Mouse (Mus musculus): ENCODE data around the gene Sox15.
A peak's percentile ranks its signal among the peaks of the same experiment; 100 is the strongest.
"Not testable (repeated sequence)": the region's sequence is repeated elsewhere in the genome, so short reads cannot be mapped to it uniquely, and the experiment has no call there.

Sox15 gene

DNA sequence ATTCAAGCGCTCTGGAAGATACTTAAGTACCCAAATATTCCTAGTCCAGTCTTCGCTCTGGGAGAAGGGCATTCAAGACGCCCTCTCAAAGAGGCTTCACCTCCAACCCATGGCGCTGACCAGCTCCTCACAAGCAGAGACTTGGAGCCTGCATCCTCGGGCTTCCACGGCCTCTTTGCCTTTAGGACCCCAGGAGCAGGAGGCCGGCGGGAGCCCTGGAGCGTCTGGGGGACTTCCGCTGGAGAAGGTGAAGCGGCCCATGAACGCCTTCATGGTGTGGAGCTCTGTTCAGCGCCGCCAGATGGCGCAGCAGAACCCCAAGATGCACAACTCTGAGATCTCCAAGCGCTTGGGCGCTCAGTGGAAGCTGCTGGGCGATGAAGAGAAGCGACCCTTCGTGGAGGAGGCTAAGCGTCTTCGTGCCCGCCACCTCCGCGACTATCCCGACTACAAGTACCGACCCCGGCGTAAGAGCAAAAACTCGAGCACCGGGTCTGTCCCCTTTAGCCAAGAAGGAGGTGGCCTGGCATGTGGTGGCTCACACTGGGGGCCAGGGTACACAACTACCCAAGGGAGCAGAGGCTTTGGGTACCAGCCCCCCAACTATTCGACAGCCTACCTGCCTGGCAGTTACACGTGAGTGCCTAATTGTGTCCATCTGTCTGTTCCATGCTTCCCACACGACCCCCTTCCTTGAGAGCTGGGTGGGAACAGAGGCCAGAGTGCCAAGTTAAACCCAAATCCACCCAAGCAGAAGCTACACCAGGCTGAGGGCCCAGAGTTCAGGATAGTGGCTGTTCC is at the start of gene Sox15:
Gene Sox15, plus strand, starts transcription at position 51 of the 801 bp plus-strand sequence.
- DNase-seq (ENCODE audit: extremely low read depth, low read depth, low spot score), result no peak

DNA sequence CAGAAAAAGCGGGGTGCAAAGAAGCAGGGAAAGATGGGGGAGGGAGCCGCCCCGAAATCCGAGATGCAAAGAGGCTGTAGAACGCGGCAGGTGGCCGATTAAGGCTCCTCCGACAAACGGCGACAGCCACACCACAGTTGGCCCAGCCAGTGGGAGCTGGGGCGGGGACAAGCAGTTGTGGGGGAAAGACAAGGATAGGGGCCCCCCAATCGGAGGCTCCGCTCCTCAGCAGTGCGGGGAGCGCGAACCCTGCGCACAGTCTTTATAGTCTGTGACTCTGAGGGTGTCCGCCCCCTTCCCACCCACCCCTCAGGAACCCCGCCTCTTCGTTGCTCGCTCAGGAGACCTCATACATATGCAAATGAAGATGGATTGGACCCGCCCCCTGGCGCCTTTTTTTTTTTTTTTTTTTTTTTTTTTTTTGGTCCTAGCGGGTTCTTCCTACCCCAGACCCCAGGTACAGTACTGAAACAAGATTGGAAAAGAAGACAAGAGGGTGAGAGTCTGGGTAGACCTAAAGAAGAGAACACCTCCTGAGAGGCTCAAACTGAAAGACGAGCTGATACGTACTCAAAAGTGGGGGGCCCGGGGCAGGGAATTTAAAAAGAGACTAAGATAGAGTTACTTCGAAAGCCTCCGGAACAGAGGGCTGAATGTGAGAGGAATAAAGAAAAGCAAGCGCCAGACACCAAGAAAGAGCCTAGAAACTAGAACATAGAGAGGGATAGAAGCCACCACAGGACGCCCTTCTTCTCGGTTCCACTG is 49.2 kb upstream of the Sox15 start, which contains the start of gene Atp1b2:
Gene Atp1b2, minus strand, starts transcription at position 217 of the 765 bp plus-strand sequence.
- DNase-seq (ENCODE audit: extremely low read depth, low read depth, low spot score), result no peak

DNA sequence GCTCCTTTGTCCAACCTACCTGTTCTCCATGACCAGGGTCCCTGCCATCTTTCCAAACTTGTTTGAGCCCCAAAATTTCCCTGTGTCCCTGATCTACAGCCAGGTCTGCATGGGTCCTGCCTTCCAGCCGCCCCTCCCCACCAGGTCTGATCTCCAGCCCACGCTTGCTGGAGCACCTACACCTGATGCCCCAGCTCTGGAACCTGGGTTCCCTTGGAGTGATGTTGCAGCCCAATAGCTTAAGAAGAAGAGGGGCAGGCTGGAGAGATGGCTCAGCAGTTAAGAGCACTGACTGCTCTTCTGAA is 48.7 kb upstream of the Sox15 start:
- DNase-seq (ENCODE audit: extremely low read depth, low read depth, low spot score), result no peak

GRCm38 (mm10) chr11:69606832-69607231 is 48.3 kb upstream of the Sox15 start:
- no peak for DNase-seq (ENCODE audit: extremely low read depth, low read depth, low spot score)

DNA sequence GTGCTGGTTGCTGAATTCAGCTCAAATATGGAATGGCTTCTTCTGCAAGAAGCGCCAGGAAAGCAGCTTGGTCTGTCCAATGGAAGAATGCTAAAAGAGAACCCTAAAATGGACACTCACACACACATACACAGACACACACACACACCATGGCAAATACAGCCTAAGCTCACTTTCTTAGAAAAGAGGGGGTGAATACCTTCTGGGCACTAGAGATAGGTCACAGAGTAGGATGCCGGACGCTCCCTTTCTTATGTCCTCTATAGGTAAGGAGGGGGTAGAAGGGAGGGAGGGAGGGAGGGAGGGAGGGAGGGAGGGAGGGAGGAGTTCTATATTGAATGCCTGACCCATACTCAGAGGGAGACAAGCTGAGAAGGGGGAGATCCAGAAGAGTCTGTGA is 46.6 kb upstream of the Sox15 start:
- no peak for DNase-seq (ENCODE audit: extremely low read depth, low read depth, low spot score)

DNA sequence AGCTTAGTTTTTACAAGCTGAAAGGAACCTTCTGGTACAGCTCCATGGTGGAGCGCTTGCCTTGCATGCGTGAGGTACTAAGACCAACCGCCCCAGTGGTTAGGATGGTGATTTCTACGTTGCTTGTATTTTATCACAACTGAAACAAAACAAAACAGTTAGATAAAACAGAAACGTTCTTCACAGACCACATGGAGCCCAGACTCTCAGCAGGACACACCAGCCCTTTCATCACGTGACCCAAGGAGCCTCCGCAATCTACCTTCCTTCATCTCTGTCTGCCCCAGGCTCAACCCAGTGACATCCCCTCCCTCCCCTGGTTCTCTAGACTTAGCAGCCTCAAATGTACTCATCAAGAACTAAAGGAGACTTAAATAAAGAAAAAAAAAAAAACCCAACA is 45.7 kb upstream of the Sox15 start:
- no peak for DNase-seq (ENCODE audit: extremely low read depth, low read depth, low spot score)

DNA sequence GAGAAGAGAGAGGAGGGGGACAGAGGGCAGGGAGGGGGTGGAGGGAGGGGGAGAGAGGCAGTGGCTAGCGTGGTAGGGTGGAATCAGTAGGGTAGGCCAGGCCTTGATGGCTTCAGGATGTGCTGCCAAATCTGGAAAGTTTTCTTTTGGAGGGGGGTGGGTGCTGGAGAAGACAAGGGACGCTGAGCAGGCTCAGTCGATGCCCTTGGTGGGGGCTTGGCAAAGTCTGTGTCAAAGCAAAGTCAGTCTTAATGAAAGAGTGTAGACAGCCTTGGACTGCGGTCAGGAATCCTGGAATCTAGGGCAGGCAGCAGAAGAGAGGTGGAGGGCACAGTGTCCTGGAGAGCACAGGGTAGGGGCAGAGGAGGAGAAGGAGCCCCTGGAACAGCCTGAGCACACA is 44.2 kb upstream of the Sox15 start:
- DNase-seq (ENCODE audit: extremely low read depth, low read depth, low spot score), result no peak

DNA sequence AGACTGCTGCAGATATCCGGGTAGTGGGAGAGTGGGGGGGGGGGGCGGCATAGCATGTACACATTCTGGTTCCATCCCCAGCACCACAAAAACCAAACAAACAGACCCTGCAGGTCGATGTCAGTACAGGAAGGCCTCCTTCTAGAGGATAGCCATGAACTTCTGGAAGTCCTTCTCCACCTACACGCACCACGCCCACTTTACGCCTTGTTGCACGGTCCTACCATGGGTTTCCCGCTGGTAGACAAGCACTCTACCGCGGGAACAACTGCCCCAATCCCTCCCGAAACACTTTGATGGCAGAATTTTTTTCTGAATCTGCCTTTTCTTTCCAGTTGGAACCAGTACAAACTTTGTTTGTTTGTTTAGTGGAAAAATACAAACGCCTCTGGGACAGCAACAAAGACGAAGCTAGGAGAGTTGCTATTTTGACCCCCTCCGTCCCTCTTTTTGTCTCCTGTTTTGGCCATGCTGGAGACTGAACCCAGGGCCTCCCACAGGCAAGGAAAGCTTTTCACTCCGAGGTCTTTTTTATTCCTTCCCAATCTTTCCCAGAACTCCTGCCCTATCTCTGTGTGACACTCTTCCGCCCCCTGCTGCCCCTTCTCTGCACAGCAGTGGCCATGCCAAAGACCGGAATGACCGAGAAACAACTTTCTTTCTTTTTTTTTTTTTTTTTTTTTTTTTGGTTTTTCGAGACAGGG is 41.4 kb upstream of the Sox15 start:
- no peak for DNase-seq (ENCODE audit: extremely low read depth, low read depth, low spot score)

- not testable (repeated sequence) for DNase-seq (ENCODE audit: extremely low read depth, low read depth, low spot score)
Observed at GRCm38 (mm10) chr11:69614257-69614588, 40.9 kb upstream of the Sox15 start.

DNA sequence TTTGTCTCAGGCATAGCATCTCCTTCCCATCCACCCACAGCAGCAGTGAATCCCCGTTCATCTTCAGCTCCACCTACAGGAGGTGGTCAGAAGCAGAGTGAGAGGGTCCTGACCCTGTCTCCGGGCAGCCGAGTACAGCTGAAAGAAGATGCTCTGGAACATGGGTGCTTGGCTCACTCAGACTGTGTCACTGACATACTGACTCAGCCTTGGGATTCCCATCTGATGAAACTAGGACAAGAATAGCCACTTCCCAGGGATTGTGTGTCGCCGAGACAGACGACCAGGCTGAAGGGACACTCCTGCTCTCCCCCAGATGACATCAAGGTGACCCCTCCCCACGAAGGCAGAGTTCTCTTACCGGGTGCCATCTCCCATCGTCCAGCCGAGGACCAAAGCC is 38.3 kb upstream of the Sox15 start:
- no peak for DNase-seq (ENCODE audit: extremely low read depth, low read depth, low spot score)

DNA sequence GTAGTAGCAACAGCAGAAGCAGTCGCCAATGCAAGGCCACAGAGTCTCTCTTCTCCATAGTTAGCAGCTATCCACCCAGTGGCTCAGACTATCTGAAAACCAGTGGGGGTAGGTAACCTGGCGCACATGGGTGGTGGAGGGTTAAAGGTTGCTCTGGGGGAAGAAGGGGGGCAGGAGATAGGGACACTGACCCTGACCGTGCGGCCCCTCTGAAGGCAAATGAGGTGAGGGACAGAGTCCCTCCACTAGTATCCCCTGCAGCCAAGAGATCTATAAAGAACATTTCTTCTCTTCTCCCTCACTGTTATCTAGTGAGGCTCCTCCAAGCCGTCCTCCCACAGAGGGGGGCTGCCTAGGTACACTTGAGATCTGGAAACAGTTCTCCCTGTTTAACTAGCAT is 37.3 kb upstream of the Sox15 start, which contains the start of gene Shbg:
Gene Shbg, minus strand, starts transcription at position 101 of the 400 bp plus-strand sequence.
- no peak for DNase-seq (ENCODE audit: extremely low read depth, low read depth, low spot score)

DNA sequence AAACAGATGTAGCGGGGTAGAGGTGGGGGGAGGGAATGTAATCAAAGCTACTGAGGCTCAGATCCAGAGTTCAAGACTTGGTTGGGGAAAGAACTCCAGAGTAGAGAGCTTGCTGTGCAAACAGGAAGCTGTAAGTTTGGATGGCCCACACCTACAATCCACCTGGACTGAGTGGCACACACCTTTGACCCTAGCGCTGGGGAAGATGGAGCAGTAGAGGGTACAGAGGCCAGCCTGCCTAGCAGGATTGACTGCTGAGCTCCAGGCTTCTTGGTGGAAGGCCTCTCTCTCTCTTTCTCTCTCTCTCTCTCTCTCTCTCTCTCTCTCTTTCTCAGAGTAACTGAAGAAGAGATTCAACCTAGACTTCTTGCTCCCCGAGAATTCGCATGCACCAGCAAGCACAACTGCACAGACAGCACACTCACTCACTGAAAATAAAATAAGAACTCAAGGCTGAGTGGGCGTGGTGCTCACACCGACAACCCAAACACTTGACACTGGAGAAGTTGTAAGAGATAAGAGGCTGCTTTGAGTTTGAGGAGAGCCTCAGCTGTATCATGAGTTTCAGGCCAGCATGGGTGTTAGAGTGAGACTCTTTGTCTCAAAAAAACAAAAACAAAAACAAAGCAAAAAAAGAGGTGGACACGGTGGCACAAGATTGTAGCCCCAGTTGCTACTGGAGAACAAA is 34.6 kb upstream of the Sox15 start:
- no peak for DNase-seq (ENCODE audit: extremely low read depth, low read depth, low spot score)

DNA sequence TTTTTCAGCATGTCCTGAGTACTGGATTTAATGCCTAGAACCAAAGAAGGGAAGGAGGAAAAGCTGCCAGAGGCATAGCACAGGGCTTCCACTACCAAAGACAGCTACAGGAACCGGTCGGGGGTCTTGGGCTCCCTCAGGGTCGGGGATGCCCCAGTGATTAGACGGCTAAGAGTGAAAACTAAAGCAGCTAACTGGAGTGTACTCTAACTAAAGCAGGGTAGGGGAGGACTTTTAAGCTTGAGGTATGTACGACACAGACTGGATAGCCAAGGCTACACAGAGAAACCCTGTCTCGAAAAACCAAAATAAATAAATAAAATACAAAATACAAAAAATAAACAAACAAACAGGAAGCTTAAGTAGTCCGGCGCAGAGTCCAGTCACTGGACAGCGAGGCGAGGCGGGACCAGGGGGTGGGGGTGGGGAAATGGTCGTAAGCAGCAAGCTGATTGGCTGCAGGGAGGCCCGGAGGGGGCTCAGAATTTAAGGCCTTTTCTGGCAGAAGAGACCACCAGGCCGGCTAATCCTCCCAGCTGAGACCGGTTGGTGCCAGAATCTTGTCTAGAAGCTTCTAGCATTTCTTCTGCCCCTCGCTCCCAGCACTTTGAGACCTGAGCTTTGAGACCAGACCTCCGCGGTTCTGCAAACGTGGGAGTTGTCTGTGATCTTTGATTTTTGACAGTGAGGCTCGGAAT is 33.4 kb upstream of the Sox15 start, which contains the start of gene Sat2:
Gene Sat2, plus strand, starts transcription at position 454 of the 698 bp plus-strand sequence.
- DNase-seq (ENCODE audit: extremely low read depth, low read depth, low spot score), result no peak

GRCm38 (mm10) chr11:69622406-69622805 is 32.7 kb upstream of the Sox15 start:
- no peak for DNase-seq (ENCODE audit: extremely low read depth, low read depth, low spot score)

DNA sequence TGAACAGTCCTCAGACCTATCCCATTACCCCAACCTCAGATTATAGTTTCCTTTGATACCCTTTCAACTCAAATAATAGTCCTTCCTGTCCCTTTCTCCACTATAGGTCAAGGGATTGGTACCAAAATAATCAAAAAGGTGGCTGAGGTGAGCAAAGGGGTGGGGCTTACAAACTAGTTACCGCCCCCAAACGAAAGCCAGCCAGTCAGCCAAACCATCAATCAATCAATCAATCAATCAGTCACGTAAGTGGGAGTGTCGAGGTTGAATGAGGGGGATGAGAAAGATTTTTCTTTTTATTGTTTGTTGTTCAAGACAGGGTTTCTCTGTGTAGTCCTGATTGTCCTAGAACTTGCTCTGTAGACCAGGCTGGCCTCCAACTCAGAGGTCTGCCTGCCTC is 32.1 kb upstream of the Sox15 start:
- DNase-seq (ENCODE audit: extremely low read depth, low read depth, low spot score), result no peak

- not testable (repeated sequence) for DNase-seq (ENCODE audit: extremely low read depth, low read depth, low spot score)
Observed at GRCm38 (mm10) chr11:69624339-69624738, 30.8 kb upstream of the Sox15 start.

- no peak for DNase-seq (ENCODE audit: extremely low read depth, low read depth, low spot score)
Observed at GRCm38 (mm10) chr11:69628286-69628685, 26.8 kb upstream of the Sox15 start.

DNA sequence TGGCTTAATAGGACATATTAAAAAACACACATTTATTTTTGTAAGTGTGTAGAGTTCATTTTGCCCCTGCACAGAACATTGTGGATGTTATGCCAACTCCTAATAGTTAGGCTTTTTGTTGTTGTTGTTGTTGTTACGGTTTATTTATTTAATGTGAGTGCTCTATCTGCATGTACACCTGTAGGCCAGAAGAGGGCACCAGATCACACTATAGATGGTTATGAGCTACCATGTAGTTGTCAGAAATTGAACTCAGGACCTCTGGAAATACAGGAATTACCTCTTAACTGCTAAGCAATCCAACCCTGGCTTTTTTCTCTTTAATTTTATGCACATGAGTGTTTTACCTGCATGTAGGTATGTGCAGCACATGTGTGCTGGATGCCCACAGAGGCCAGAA is 25.3 kb upstream of the Sox15 start:
- DNase-seq (ENCODE audit: extremely low read depth, low read depth, low spot score), result no peak

DNA sequence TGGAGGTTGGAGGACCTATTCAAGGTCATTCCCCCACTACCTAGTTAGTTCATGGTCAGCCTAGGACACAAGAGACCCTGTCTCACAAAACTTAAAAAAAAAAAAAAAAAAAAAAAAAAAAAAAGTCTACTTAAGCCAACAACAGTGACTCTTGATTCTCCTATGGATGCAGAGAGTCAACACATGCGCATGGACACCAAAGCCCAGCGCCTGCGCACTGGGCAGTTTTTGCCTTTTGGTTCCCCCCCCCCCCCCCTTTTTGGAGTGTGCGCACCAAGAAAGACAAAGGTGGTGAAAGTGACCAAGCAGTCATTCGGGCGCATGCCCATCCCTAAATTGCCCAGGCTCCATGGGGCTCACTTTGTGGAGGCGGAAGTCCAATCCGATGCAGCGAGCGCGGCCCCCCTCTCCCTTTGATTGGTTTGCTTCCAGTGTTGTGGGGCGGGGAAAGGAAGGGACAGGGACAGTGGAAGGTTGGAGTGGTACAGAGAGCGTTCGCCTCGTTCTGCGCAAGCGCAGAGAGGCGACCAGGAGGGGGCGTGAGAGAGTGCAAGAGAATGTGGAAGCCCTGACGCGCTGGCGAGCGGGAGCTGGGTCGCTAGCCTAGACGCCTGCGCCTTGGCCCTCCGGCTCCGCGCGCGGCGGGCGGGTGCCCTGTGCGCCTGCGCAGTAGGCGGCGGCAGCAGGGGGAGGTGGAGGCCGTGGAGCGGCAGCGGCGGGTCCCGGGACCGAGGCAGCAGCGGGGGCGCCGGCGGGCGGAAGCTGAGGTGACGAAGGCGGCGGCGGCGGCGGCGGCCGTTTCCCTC is 22.6 kb upstream of the Sox15 start, which contains the start of gene Fxr2:
Gene Fxr2, plus strand, starts transcription at position 707 of the 806 bp plus-strand sequence.
- peak; percentile 74 for DNase-seq (ENCODE audit: extremely low read depth, low read depth, low spot score)

Measured in fat pad, adult 2 months (tissue).